Comparison of ENCODE assay signal across 7 mouse cellular contexts in the genomic region with DNA sequence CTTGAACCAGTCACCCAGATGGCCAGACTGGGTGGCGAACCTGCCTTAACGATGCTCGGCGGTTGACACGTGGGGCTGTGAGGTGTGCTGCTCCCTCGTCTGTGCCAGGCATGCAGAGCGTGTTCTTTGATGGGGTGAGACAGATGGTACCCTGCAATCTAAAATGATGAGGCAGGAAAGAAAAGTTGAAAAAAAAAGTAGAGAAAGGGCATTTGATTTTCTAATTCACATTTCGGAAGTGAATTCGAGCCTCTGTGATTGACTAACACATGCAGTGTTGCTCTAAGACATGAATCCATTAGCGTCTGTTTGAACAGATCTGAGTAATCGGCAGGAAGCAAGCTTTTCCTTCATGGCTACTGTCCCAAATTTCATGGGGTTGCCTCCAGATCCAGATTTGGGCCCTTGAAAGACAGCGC.
DNase-seq lines count a peak whose midpoint lies in the region; ATAC-seq lines count a peak whose summit lies in the region.

No protein-coding gene starts in this region.

- peak overlapping the region; percentile 78 for H3K27ac ChIP-seq in forebrain, embryonic 16.5 days (ENCODE audit: low read length)
- peak overlapping the region; percentile 83; the same call in 1 of the 2 replicates for H3K27ac ChIP-seq in lung, embryonic 15.5 days
- H3K27ac ChIP-seq in midbrain, embryonic 13.5 days, result no peak overlapping the region

- no peak overlapping the region for H3K4me2 ChIP-seq in forebrain, embryonic 16.5 days (ENCODE audit: low read length)
- peak overlapping the region; percentile 35; the same call in 1 of the 2 replicates for H3K4me2 ChIP-seq in lung, embryonic 15.5 days
- H3K4me2 ChIP-seq in midbrain, embryonic 13.5 days (replicated peaks), result no peak overlapping the region

- no peaks in the 10 kb centered on the region for H3K27me3 ChIP-seq in forebrain, embryonic 16.5 days (replicated peaks; ENCODE audit: control insufficient read depth, insufficient read depth, low read length)
- no peaks in the 10 kb centered on the region for H3K27me3 ChIP-seq in lung, embryonic 15.5 days
- H3K27me3 ChIP-seq in midbrain, embryonic 13.5 days, result no peaks in the 10 kb centered on the region

- H3K9ac ChIP-seq in forebrain, embryonic 16.5 days (replicated peaks; ENCODE audit: low read depth, low read length), result no peak overlapping the region
- H3K9ac ChIP-seq in lung, embryonic 15.5 days, result no peak overlapping the region
- no peak overlapping the region for H3K9ac ChIP-seq in midbrain, embryonic 13.5 days (replicated peaks)

- WGBS in forebrain, embryonic 16.5 days, result 35% methylated on average over 12 of the region's 12 CpGs
- WGBS in lung, embryonic 15.5 days, result 60% methylated on average over 12 of the region's 12 CpGs
- WGBS in midbrain, embryonic 13.5 days, result 87% methylated on average over 12 of the region's 12 CpGs

- H3K4me3 ChIP-seq in forebrain, embryonic 16.5 days (replicated peaks; ENCODE audit: low read length), result no peak overlapping the region
- 0 out of 2 replicates have a peak overlapping the region, but pooled peaks have one; percentile 25 for H3K4me3 ChIP-seq in lung, embryonic 15.5 days
- H3K4me3 ChIP-seq in midbrain, embryonic 13.5 days (replicated peaks), result no peak overlapping the region

- H3K36me3 ChIP-seq in forebrain, embryonic 16.5 days (ENCODE audit: control insufficient read depth, insufficient read depth), result no peaks in the 10 kb centered on the region
- H3K36me3 ChIP-seq in lung, embryonic 15.5 days, result no peaks in the 10 kb centered on the region
- H3K36me3 ChIP-seq in midbrain, embryonic 13.5 days, result no peaks in the 10 kb centered on the region

- H3K9me3 ChIP-seq in forebrain, embryonic 16.5 days (ENCODE audit: control insufficient read depth, low read length), result no peaks in the 10 kb centered on the region
- H3K9me3 ChIP-seq in lung, embryonic 15.5 days, result no peaks in the 10 kb centered on the region
- H3K9me3 ChIP-seq in midbrain, embryonic 13.5 days, result no peaks in the 10 kb centered on the region

- peak; percentile 3 for DNase-seq in 3T3-L1 (ENCODE audit: low read depth, low spot score)
- DNase-seq in CD4-positive helper T cell, adult 2 months (ENCODE audit: low read depth, low spot score), result peak; percentile 75
- no peak for DNase-seq in spleen, postnatal 10 days (ENCODE audit: low spot score in 2 of 2)

- ATAC-seq in forebrain, embryonic 16.5 days, result peak; percentile 80
- no peak for ATAC-seq in lung, embryonic 15.5 days (ENCODE audit: borderline replicate concordance, extremely low read depth, low FRiP score, low TSS enrichment)
- no peak for ATAC-seq in granulocyte monocyte progenitor cell, adult 5-6 weeks (replicated peaks; ENCODE audit: poor library complexity, severe bottlenecking)
- ATAC-seq in midbrain, embryonic 13.5 days, result no peak

- peaks cover 24% of the 10 kb centered on the region for H3K4me1 ChIP-seq in forebrain, embryonic 16.5 days (replicated peaks; ENCODE audit: control insufficient read depth, insufficient read depth, low read length)
- peaks cover 18% of the 10 kb centered on the region for H3K4me1 ChIP-seq in lung, embryonic 15.5 days
- 0 out of 2 replicates have a peak, but pooled peaks cover 7% of the 10 kb centered on the region for H3K4me1 ChIP-seq in midbrain, embryonic 13.5 days (replicated peaks)

Comparison
In these comparisons a context has a peak if more than half of its experiments do, and no peak if none do; other contexts are left out.
1. DNase-seq: peak in 3T3-L1 (single experiment) and CD4-positive helper T cell, adult 2 months (single experiment); none in spleen, postnatal 10 days (0 of 2).